Mouse (Mus musculus) skeletal muscle tissue, adult 2 months (tissue): ENCODE measurements around the gene Otub2.
"Not testable (repeated sequence)": the region's sequence is repeated elsewhere in the genome, so short reads cannot be mapped to it uniquely, and the experiment has no call there.

ENCODE experiments used
- DNase-seq: peaks from one replicate; pipeline ENCODE4 v3.0.0-alpha.2; 2012; ENCODE audit warnings: low read depth, low spot score

Otub2 gene

DNA sequence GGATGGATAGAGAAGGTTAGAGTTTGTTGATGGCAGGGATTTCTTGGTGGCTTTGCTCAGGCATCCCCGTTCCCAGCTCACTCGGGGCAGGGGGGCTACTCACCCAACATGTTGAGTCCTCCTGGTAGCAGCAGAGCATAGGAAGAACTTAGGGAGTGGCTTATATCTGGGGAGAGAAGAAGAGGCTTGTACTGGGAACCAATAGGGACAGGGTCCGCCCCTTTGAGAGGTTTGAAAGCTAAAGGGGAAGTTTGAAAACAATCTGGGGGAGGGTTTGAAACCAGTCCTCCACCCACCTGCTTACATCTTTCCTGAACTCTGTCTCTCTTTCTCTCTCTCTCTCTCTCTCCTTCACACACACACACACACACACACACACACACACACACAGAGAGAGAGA, 55.0 kb downstream of the Otub2 start, which contains the start of gene Ifi27l2a:
Gene Ifi27l2a (minus strand): TSS at position 157 of the 400 bp plus-strand sequence.
- DNase-seq: peak; percentile 48

- not testable (repeated sequence) for DNase-seq
Measured at GRCm38 (mm10) chr12:103444261-103444660, 55.8 kb downstream of the Otub2 start.

- DNase-seq: no peak
Measured at GRCm38 (mm10) chr12:103445060-103445459, 56.6 kb downstream of the Otub2 start.

- no peak for DNase-seq
Measured at GRCm38 (mm10) chr12:103453361-103453760, 64.9 kb downstream of the Otub2 start.
